Mouse (Mus musculus): Measurements from ENCODE around the gene Eprs.
A peak's percentile ranks its signal among the peaks of the same experiment; 100 is the strongest.

- TF ChIP-seq CTCF (IDR thresholded peaks at IDR 0.05; ENCODE audit: extremely low read depth, insufficient read depth, insufficient read length, insufficient replicate concordance) = no peak
- peak; percentile 19 for TF ChIP-seq POLR2A (IDR thresholded peaks at IDR 0.05; ENCODE audit: low read depth, low read length)
Measured at GRCm38 (mm10) chr1:185331983-185332430, 30.8 kb upstream of the Eprs start, which contains the start of gene Bpnt1.

Data from spleen, adult 2 months (tissue).